Mouse (Mus musculus): Measurements from ENCODE around the gene Thnsl1. TPM values are rescaled to one million over a fixed set of nuclear protein-coding genes. Genes with fewer than 3 reads are reported as not detected.

The Thnsl1 gene
- polyA plus RNA-seq, 1 experiment from 2014 or later = 19.2 TPM

- Histone ChIP-seq H3K9ac (ENCODE audit: low read length) (no peak overlapping the region), H3K9me3 (ENCODE audit: control insufficient read depth, low read length) (no peaks in the 10 kb centered on the region), H3K4me2 (no peak overlapping the region), H3K27ac (ENCODE audit: low read depth, low read length) (no peak overlapping the region), H3K27me3 (ENCODE audit: control insufficient read depth, insufficient read depth, low read length) (no peaks in the 10 kb centered on the region), H3K36me3 (ENCODE audit: control insufficient read depth, insufficient read depth, low read length) (no peaks in the 10 kb centered on the region), H3K4me3 (ENCODE audit: low read depth, low read length) (no peak overlapping the region), H3K4me1 (ENCODE audit: control insufficient read depth, insufficient read depth, low read length) (no peaks in the 10 kb centered on the region)
- DNase-seq (ENCODE audit: low spot score, missing footprints) (no peak), ATAC-seq (ENCODE audit: low FRiP score) (no peak)
These were observed 48.8 kb downstream of the Thnsl1 start for GRCm38 (mm10) chr2:21254308-21254707.

GRCm38 (mm10) chr2:21258281-21258680 is 52.8 kb downstream of the Thnsl1 start:
- H3K4me2 ChIP-seq = no peak overlapping the region
- 89% methylated on average over 4 of the region's 4 CpGs for WGBS
- ATAC-seq (ENCODE audit: low FRiP score) = no peak
- H3K27ac ChIP-seq (ENCODE audit: low read depth, low read length) = no peak overlapping the region
- H3K4me3 ChIP-seq (ENCODE audit: low read depth, low read length) = no peak overlapping the region
- no peaks in the 10 kb centered on the region for H3K27me3 ChIP-seq (ENCODE audit: control insufficient read depth, insufficient read depth, low read length)
- no peaks in the 10 kb centered on the region for H3K4me1 ChIP-seq (ENCODE audit: control insufficient read depth, insufficient read depth, low read length)
- no peak for DNase-seq (ENCODE audit: low spot score, missing footprints)
- H3K9me3 ChIP-seq (ENCODE audit: control insufficient read depth, low read length) = no peaks in the 10 kb centered on the region
- no peaks in the 10 kb centered on the region for H3K36me3 ChIP-seq (ENCODE audit: control insufficient read depth, insufficient read depth, low read length)
- no peak overlapping the region for H3K9ac ChIP-seq (ENCODE audit: low read length)

- DNase-seq (ENCODE audit: low spot score, missing footprints) (no peak), ATAC-seq (ENCODE audit: low FRiP score) (no peak)
- H3K9me3 ChIP-seq (ENCODE audit: control insufficient read depth, low read length) = no peaks in the 10 kb centered on the region
- H3K4me1 ChIP-seq (ENCODE audit: control insufficient read depth, insufficient read depth, low read length) = no peaks in the 10 kb centered on the region
- WGBS = 84% methylated on average over 5 of the region's 5 CpGs
- H3K27me3 ChIP-seq (ENCODE audit: control insufficient read depth, insufficient read depth, low read length) = no peaks in the 10 kb centered on the region
- no peak overlapping the region for H3K27ac ChIP-seq (ENCODE audit: low read depth, low read length)
- H3K36me3 ChIP-seq (ENCODE audit: control insufficient read depth, insufficient read depth, low read length) = no peaks in the 10 kb centered on the region
- no peak overlapping the region for H3K4me2 ChIP-seq
- no peak overlapping the region for H3K9ac ChIP-seq (ENCODE audit: low read length)
- no peak overlapping the region for H3K4me3 ChIP-seq (ENCODE audit: low read depth, low read length)
These were observed 53.6 kb downstream of the Thnsl1 start for GRCm38 (mm10) chr2:21259081-21259480.

GRCm38 (mm10) chr2:21260060-21260459 is 54.5 kb downstream of the Thnsl1 start:
- Histone ChIP-seq H3K9ac (ENCODE audit: low read length) (no peak overlapping the region), H3K36me3 (ENCODE audit: control insufficient read depth, insufficient read depth, low read length) (no peaks in the 10 kb centered on the region), H3K9me3 (ENCODE audit: control insufficient read depth, low read length) (no peaks in the 10 kb centered on the region), H3K27ac (ENCODE audit: low read depth, low read length) (no peak overlapping the region), H3K4me2 (no peak overlapping the region), H3K4me1 (ENCODE audit: control insufficient read depth, insufficient read depth, low read length) (no peaks in the 10 kb centered on the region), H3K4me3 (ENCODE audit: low read depth, low read length) (no peak overlapping the region), H3K27me3 (ENCODE audit: control insufficient read depth, insufficient read depth, low read length) (no peaks in the 10 kb centered on the region)
- DNase-seq (ENCODE audit: low spot score, missing footprints) (no peak), ATAC-seq (ENCODE audit: low FRiP score) (no peak)
- WGBS = 75% methylated on average over 4 of the region's 4 CpGs

- Histone ChIP-seq H3K4me2 (no peak overlapping the region), H3K4me1 (ENCODE audit: control insufficient read depth, insufficient read depth, low read length) (no peaks in the 10 kb centered on the region), H3K9ac (ENCODE audit: low read length) (no peak overlapping the region), H3K27ac (ENCODE audit: low read depth, low read length) (no peak overlapping the region), H3K4me3 (ENCODE audit: low read depth, low read length) (no peak overlapping the region), H3K27me3 (ENCODE audit: control insufficient read depth, insufficient read depth, low read length) (no peaks in the 10 kb centered on the region), H3K9me3 (ENCODE audit: control insufficient read depth, low read length) (no peaks in the 10 kb centered on the region), H3K36me3 (ENCODE audit: control insufficient read depth, insufficient read depth, low read length) (no peaks in the 10 kb centered on the region)
- WGBS = 22% methylated on average over 4 of the region's 4 CpGs
- peak; percentile 92 for ATAC-seq (ENCODE audit: low FRiP score)
- DNase-seq (ENCODE audit: low spot score, missing footprints) = peak; percentile 95
These were observed 56.0 kb downstream of the Thnsl1 start for GRCm38 (mm10) chr2:21261370-21262006.

- DNase-seq (ENCODE audit: low spot score, missing footprints) (no peak), ATAC-seq (ENCODE audit: low FRiP score) (no peak)
- Histone ChIP-seq H3K36me3 (ENCODE audit: control insufficient read depth, insufficient read depth, low read length) (no peaks in the 10 kb centered on the region), H3K27me3 (ENCODE audit: control insufficient read depth, insufficient read depth, low read length) (no peaks in the 10 kb centered on the region), H3K27ac (ENCODE audit: low read depth, low read length) (no peak overlapping the region), H3K4me3 (ENCODE audit: low read depth, low read length) (no peak overlapping the region), H3K9ac (ENCODE audit: low read length) (no peak overlapping the region), H3K9me3 (ENCODE audit: control insufficient read depth, low read length) (no peaks in the 10 kb centered on the region), H3K4me2 (no peak overlapping the region), H3K4me1 (ENCODE audit: control insufficient read depth, insufficient read depth, low read length) (no peaks in the 10 kb centered on the region)
- WGBS = 83% methylated on average over 4 of the region's 4 CpGs
These were observed 58.5 kb downstream of the Thnsl1 start for GRCm38 (mm10) chr2:21264031-21264430.

Other genes with a start within 250 kb of the Thnsl1 start
- gene Arhgap21, start 236.8 kb upstream of the Thnsl1 start, polyA plus RNA-seq (2014; fragmentation: Nextera tagmentation; extraction: Ambion mirVana) = 56.9 and 57.4 TPM in 2 replicates
- 0.98 and 1.1 TPM in 2 replicates for gene Enkur, start 359 bp upstream of the Thnsl1 start, polyA plus RNA-seq (2014; fragmentation: Nextera tagmentation; extraction: Ambion mirVana)
- 0.61 and 0.63 TPM in 2 replicates for gene Gpr158, start 161.8 kb downstream of the Thnsl1 start, polyA plus RNA-seq (2014; fragmentation: Nextera tagmentation; extraction: Ambion mirVana)